Mouse (Mus musculus) embryonic facial prominence, embryonic 13.5 days (tissue): ENCODE measurements around the gene Kndc1. TPM values are rescaled to one million over a fixed set of nuclear protein-coding genes. Genes with fewer than 3 reads are reported as not detected.

Experiments
- ATAC-seq: fragments of 200-750 bp; cut with Nextera tagmentation; 2 replicates; pipeline ENCODE4 v1.8.0; 2017; ENCODE audit warnings: low read depth; ENCODE audit not compliant: insufficient number of reproducible peaks, insufficient read depth, low FRiP score, low TSS enrichment
- H3K27ac ChIP-seq: fragments of 300-500 bp; sonication (generic); 2 replicates; pipeline ENCODE4 v1.5.1; 2015; ENCODE audit warnings: moderate library complexity, mild to moderate bottlenecking, inconsistent platforms
- H3K27me3 ChIP-seq: fragments of 300-500 bp; sonication (generic); 2 replicates; pipeline ENCODE4 v1.6.1; 2015; ENCODE audit warnings: mild to moderate bottlenecking, inconsistent platforms
- H3K36me3 ChIP-seq: fragments of 300-500 bp; sonication (generic); 2 replicates; pipeline ENCODE4 v1.6.1; 2015; ENCODE audit warnings: mild to moderate bottlenecking, inconsistent platforms
- H3K4me1 ChIP-seq: fragments of 300-500 bp; sonication (generic); 2 replicates; pipeline ENCODE4 v1.6.1; 2015; ENCODE audit warnings: inconsistent platforms
- H3K4me2 ChIP-seq: fragments of 300-500 bp; sonication (generic); 2 replicates; pipeline ENCODE4 v1.6.1; 2015; ENCODE audit warnings: moderate library complexity, mild to moderate bottlenecking, inconsistent platforms
- H3K4me3 ChIP-seq: fragments of 300-500 bp; sonication (generic); 2 replicates; pipeline ENCODE4 v1.5.1; 2015; ENCODE audit warnings: mild to moderate bottlenecking, inconsistent platforms
- H3K9ac ChIP-seq: fragments of 300-500 bp; sonication (generic); 2 replicates; pipeline ENCODE4 v1.6.1; 2015; ENCODE audit warnings: mild to moderate bottlenecking, inconsistent platforms
- H3K9me3 ChIP-seq: fragments of 300-500 bp; sonication (generic); 2 replicates; pipeline ENCODE4 v1.6.1; 2016; ENCODE audit warnings: inconsistent platforms
- WGBS: fragments of 180-500 bp; shearing (Covaris S2); methylation state at CpG from one replicate; pipeline ENCODE4 v1.1.7; 2015; ENCODE audit warnings: mixed read lengths; 5-methylcytosine and 5-hydroxymethylcytosine counted together
- polyA plus RNA-seq: library from polyadenylated mRNA; unstranded; fragments of >200 nt; fragmentation: Nextera tagmentation; extraction: Ambion mirVana; gene quantifications from 2 replicates; pipeline ENCODE4 v1.2.1, GENCODE M21; 2015

The Kndc1 gene
- polyA plus RNA-seq, 1 experiment from 2014 or later: 0.11 TPM

- H3K27ac ChIP-seq: no peak overlapping the region
- no peaks in the 10 kb centered on the region for H3K9me3 ChIP-seq
- no peaks in the 10 kb centered on the region for H3K36me3 ChIP-seq
- H3K4me1 ChIP-seq: peaks cover 10% of the 10 kb centered on the region
- no peak overlapping the region for H3K4me2 ChIP-seq
- no peaks in the 10 kb centered on the region for H3K27me3 ChIP-seq
- H3K9ac ChIP-seq: no peak overlapping the region
- H3K4me3 ChIP-seq: no peak overlapping the region
- ATAC-seq: no peak
These were observed 78.4 kb downstream of the Kndc1 start for GRCm38 (mm10) chr7:139972923-139973331.

- WGBS: 88% methylated on average over 10 of the region's 10 CpGs
These were observed 79.8 kb downstream of the Kndc1 start for GRCm38 (mm10) chr7:139974307-139974706.

GRCm38 (mm10) chr7:139975471-139975870 is 81.0 kb downstream of the Kndc1 start:
- H3K4me1 ChIP-seq: peaks cover 12% of the 10 kb centered on the region
- H3K27me3 ChIP-seq: no peaks in the 10 kb centered on the region
- no peak overlapping the region for H3K4me3 ChIP-seq
- H3K36me3 ChIP-seq: no peaks in the 10 kb centered on the region
- H3K27ac ChIP-seq: no peak overlapping the region
- no peak overlapping the region for H3K4me2 ChIP-seq
- H3K9me3 ChIP-seq: no peaks in the 10 kb centered on the region
- no peak overlapping the region for H3K9ac ChIP-seq
- 53% methylated on average over 5 of the region's 5 CpGs for WGBS
- ATAC-seq: no peak

More at GRCm38 (mm10) chr7:139974307-139974706, 79.8 kb downstream of the Kndc1 start:
- no peak overlapping the region for H3K9ac ChIP-seq
- H3K4me1 ChIP-seq: peaks cover 20% of the 10 kb centered on the region
- no peaks in the 10 kb centered on the region for H3K27me3 ChIP-seq
- no peak overlapping the region for H3K4me3 ChIP-seq
- no peak overlapping the region for H3K27ac ChIP-seq
- no peak for ATAC-seq
- no peaks in the 10 kb centered on the region for H3K36me3 ChIP-seq
- no peaks in the 10 kb centered on the region for H3K9me3 ChIP-seq
- H3K4me2 ChIP-seq: no peak overlapping the region

GRCm38 (mm10) chr7:139978278-139978892 is 83.9 kb downstream of the Kndc1 start, which contains the start of gene 6430531B16Rik:
Gene 6430531B16Rik (minus strand): TSS chr7:139978755.
- peak within 1 kb of the TSS; percentile 57 for H3K4me3 ChIP-seq
- H3K4me2 ChIP-seq: peak within 1 kb of the TSS; percentile 84
- H3K36me3 ChIP-seq: 0 out of 2 replicates have a peak, but pooled peaks cover under 1% of the 10 kb centered on the region
- peak; percentile 88 for ATAC-seq
- peaks cover 12% of the 10 kb centered on the region for H3K4me1 ChIP-seq
- no peaks in the 10 kb centered on the region for H3K27me3 ChIP-seq
- H3K9ac ChIP-seq: peak within 1 kb of the TSS; percentile 72
- H3K9me3 ChIP-seq: no peaks in the 10 kb centered on the region
- no peak within 1 kb of the TSS for H3K27ac ChIP-seq
- WGBS: 5% methylated on average over 32 of the region's 32 CpGs

- 49% methylated on average over 13 of the region's 13 CpGs for WGBS
- H3K9ac ChIP-seq: peak overlapping the region; percentile 64
- ATAC-seq: no peak
These were observed 84.7 kb downstream of the Kndc1 start for GRCm38 (mm10) chr7:139979011-139979719.

GRCm38 (mm10) chr7:139980778-139981177 is 86.3 kb downstream of the Kndc1 start:
- WGBS: 58% methylated on average over 3 of the region's 3 CpGs
- Histone ChIP-seq H3K4me2 (no peak overlapping the region), H3K4me3 (no peak overlapping the region), H3K27me3 (no peaks in the 10 kb centered on the region), H3K9me3 (no peaks in the 10 kb centered on the region), H3K36me3 (0 out of 2 replicates have a peak, but pooled peaks cover 6% of the 10 kb centered on the region), H3K4me1 (peaks cover 12% of the 10 kb centered on the region), H3K27ac (no peak overlapping the region), H3K9ac (no peak overlapping the region)
- no peak for ATAC-seq

More at GRCm38 (mm10) chr7:139979011-139979719, 84.7 kb downstream of the Kndc1 start:
- peak overlapping the region; percentile 84 for H3K4me2 ChIP-seq
- peak overlapping the region; percentile 57 for H3K4me3 ChIP-seq
- no peaks in the 10 kb centered on the region for H3K9me3 ChIP-seq
- H3K27me3 ChIP-seq: no peaks in the 10 kb centered on the region
- H3K4me1 ChIP-seq: peaks cover 12% of the 10 kb centered on the region
- no peak overlapping the region for H3K27ac ChIP-seq
- 0 out of 2 replicates have a peak, but pooled peaks cover 3% of the 10 kb centered on the region for H3K36me3 ChIP-seq

GRCm38 (mm10) chr7:139982058-139982457 is 87.6 kb downstream of the Kndc1 start:
- Histone ChIP-seq H3K4me1 (peaks cover 12% of the 10 kb centered on the region), H3K4me3 (no peak overlapping the region), H3K36me3 (peaks cover 11% of the 10 kb centered on the region; the same call in 1 of the 2 replicates), H3K27me3 (no peaks in the 10 kb centered on the region), H3K4me2 (no peak overlapping the region), H3K27ac (no peak overlapping the region), H3K9ac (no peak overlapping the region), H3K9me3 (no peaks in the 10 kb centered on the region)
- no peak for ATAC-seq
- 81% methylated on average over 11 of the region's 11 CpGs for WGBS

- H3K36me3 ChIP-seq: peaks cover 11% of the 10 kb centered on the region; the same call in 1 of the 2 replicates
- no peak for ATAC-seq
- H3K9me3 ChIP-seq: no peaks in the 10 kb centered on the region
- H3K4me2 ChIP-seq: no peak overlapping the region
- H3K27ac ChIP-seq: no peak overlapping the region
- no peak overlapping the region for H3K4me3 ChIP-seq
- H3K27me3 ChIP-seq: no peaks in the 10 kb centered on the region
- H3K4me1 ChIP-seq: no peaks in the 10 kb centered on the region
- no peak overlapping the region for H3K9ac ChIP-seq
- WGBS: 88% methylated on average over 11 of the region's 11 CpGs
These were observed 90.0 kb downstream of the Kndc1 start for GRCm38 (mm10) chr7:139984505-139984904.

- peaks cover 11% of the 10 kb centered on the region; the same call in 1 of the 2 replicates for H3K36me3 ChIP-seq
- H3K27ac ChIP-seq: no peak overlapping the region
- H3K4me1 ChIP-seq: no peaks in the 10 kb centered on the region
- WGBS: 91% methylated on average over 9 of the region's 9 CpGs
- no peaks in the 10 kb centered on the region for H3K27me3 ChIP-seq
- no peak overlapping the region for H3K4me2 ChIP-seq
- no peak overlapping the region for H3K9ac ChIP-seq
- no peaks in the 10 kb centered on the region for H3K9me3 ChIP-seq
- H3K4me3 ChIP-seq: no peak overlapping the region
- ATAC-seq: no peak
These were observed 93.8 kb downstream of the Kndc1 start for GRCm38 (mm10) chr7:139988272-139988671.

- no peak for ATAC-seq
- H3K27ac ChIP-seq: no peak overlapping the region
- no peak overlapping the region for H3K4me3 ChIP-seq
- 0 out of 2 replicates have a peak, but pooled peaks cover 4% of the 10 kb centered on the region for H3K4me1 ChIP-seq
- no peaks in the 10 kb centered on the region for H3K9me3 ChIP-seq
- H3K36me3 ChIP-seq: peaks cover 16% of the 10 kb centered on the region
- H3K9ac ChIP-seq: no peak overlapping the region
- no peaks in the 10 kb centered on the region for H3K27me3 ChIP-seq
- 72% methylated on average over 8 of the region's 8 CpGs for WGBS
- H3K4me2 ChIP-seq: no peak overlapping the region
These were observed 96.4 kb downstream of the Kndc1 start for GRCm38 (mm10) chr7:139990864-139991394.
